Mouse (Mus musculus) hindbrain, embryonic 11.5 days (tissue): ENCODE measurements at regions not wholly inside any gene's neighbourhood (a gene's known extent, or its start where the extent isn't known, plus 50 kb on each side); places are given as distances from the start of the nearest gene placed in this dataset.

Experiments used
- ATAC-seq: fragments of 200-750 bp; cut with Nextera tagmentation; 2 replicates; pipeline ENCODE4 v1.8.0; 2017; ENCODE audit warnings: mild to moderate bottlenecking, moderate TSS enrichment, moderate library complexity; ENCODE audit not compliant: low FRiP score
- DNase-seq: peaks from one replicate; pipeline ENCODE4 v3.0.0-alpha.2; 2015; ENCODE audit warnings: low spot score
- H3K27ac ChIP-seq: fragments of 300-500 bp; sonication (generic); 2 replicates; pipeline ENCODE4 v1.5.1; 2014; ENCODE audit warnings: mild to moderate bottlenecking, low read depth, low read length
- H3K27me3 ChIP-seq: fragments of 300-500 bp; sonication (generic); 2 replicates; pipeline ENCODE4 v1.6.1; 2014; ENCODE audit warnings: mild to moderate bottlenecking, low read length, moderate library complexity, mixed read lengths; ENCODE audit not compliant: control insufficient read depth, insufficient read depth
- H3K36me3 ChIP-seq: fragments of 300-500 bp; sonication (generic); 2 replicates; pipeline ENCODE4 v1.6.1; 2014; ENCODE audit warnings: mild to moderate bottlenecking, low read length, moderate library complexity, mixed read lengths; ENCODE audit not compliant: control insufficient read depth, insufficient read depth
- H3K4me1 ChIP-seq: fragments of 300-500 bp; sonication (generic); replicated peaks from 2 replicates; pipeline ENCODE4 v1.6.1; 2014; ENCODE audit warnings: low read length, mixed read lengths; ENCODE audit not compliant: control insufficient read depth, insufficient read depth
- H3K4me2 ChIP-seq: fragments of 300-500 bp; sonication (generic); replicated peaks from 2 replicates; pipeline ENCODE4 v1.6.1; 2014; ENCODE audit warnings: mild to moderate bottlenecking, low read depth, low read length
- H3K4me3 ChIP-seq: fragments of 300-500 bp; sonication (generic); 2 replicates; pipeline ENCODE4 v1.5.1; 2014; ENCODE audit warnings: low read depth, low read length
- H3K9ac ChIP-seq: fragments of 300-500 bp; sonication (generic); 2 replicates; pipeline ENCODE4 v1.6.1; 2014; ENCODE audit warnings: low read depth, low read length
- H3K9me3 ChIP-seq: fragments of 300-500 bp; sonication (generic); 2 replicates; pipeline ENCODE4 v1.6.1; 2016; ENCODE audit warnings: low read length; ENCODE audit not compliant: control insufficient read depth
- WGBS: fragments of 180-500 bp; shearing (Covaris S2); extraction: QIAGEN DNeasy Blood & Tissue Kit; methylation state at CpG from one replicate; pipeline ENCODE4 v1.1.7; 2014; 5-methylcytosine and 5-hydroxymethylcytosine counted together

DNA sequence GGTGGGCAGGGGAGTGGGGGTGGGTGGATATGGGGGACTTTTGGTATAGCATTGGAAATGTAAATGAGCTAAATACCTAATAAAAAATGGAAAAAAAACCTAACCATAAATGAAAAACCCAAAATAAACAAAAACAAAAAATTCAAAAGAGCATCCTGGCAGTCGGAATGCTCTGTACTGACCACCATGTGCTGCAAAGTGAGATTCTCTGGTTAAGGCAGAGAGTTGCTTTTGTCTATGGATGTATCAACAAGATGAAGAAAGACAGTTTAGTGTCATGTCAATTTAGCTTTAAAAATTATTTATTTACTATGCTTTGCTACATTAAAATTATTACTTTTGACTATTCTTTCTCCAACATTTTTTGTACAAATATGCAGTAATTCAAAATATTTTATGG, 88.5 kb downstream of the E330014E10Rik start:
- Histone ChIP-seq H3K27ac (no peak overlapping the region), H3K4me2 (no peak overlapping the region), H3K9me3 (no peaks in the 10 kb centered on the region), H3K9ac (no peak overlapping the region), H3K4me3 (no peak overlapping the region), H3K27me3 (no peaks in the 10 kb centered on the region), H3K4me1 (no peaks in the 10 kb centered on the region), H3K36me3 (no peaks in the 10 kb centered on the region)
- ATAC-seq (no peak), DNase-seq (no peak)
- WGBS: 97% methylated on average over 1 of the region's 1 CpGs

DNA sequence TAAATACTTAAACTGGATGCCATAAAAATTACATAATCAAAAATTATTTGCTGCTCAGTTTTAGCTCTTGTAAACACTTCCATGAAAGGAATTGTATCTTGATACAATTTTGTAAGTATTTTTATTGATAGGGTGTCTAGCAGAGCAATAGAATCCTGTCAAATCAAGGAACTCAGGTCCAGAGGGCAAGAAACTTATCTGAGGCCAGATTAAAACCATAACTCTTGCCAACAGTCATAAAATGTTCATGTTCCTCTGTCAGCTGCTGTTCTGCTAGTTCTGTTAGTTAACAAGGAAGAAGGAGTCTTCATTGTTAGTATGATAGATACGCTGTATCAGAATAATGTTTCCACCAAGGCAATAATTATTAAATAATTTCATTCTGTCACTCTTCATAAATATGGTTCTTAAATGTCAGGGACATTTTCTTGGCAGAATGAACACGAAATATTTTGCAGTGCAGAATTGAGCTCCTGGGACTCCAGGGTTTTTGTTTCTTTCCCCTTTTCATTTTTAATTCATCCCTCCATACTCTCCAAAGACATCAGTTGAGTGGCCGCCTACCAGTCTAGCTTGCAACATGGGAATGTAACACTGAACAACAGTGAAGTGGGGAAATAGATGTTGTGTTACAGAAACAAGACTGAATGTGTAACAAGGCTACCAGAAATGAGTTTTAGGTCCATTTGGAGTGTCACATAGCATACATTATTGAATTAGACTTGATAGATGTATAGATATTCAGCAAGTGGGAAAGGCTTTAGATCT, 89.1 kb downstream of the E330014E10Rik start:
- Histone ChIP-seq H3K27me3 (no peaks in the 10 kb centered on the region), H3K9ac (no peak overlapping the region), H3K4me1 (no peaks in the 10 kb centered on the region), H3K4me3 (no peak overlapping the region), H3K4me2 (no peak overlapping the region), H3K36me3 (no peaks in the 10 kb centered on the region), H3K27ac (no peak overlapping the region), H3K9me3 (no peaks in the 10 kb centered on the region)
- no peak for DNase-seq
- WGBS: 87% methylated on average over 3 of the region's 3 CpGs
- ATAC-seq: no peak

DNA sequence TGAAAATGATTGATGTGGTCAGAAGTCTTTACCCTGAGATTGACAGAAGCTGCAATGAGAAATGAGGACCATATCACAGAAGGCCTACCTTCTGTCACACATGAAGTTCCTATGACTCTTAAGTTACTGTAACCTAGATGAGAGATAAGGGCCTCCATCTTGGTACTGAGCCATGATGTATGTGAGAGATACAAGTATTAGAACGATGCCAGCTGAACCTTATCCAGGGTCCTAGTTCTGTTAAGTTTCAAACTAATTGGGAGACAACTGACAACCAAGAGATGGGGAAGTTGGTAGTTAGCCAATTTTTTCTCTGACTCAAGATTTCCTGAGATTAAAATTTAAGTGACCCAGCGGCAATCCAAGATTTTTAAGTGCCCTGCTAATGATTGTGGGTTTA, 89.7 kb downstream of the E330014E10Rik start:
- no peaks in the 10 kb centered on the region for H3K36me3 ChIP-seq
- no peak overlapping the region for H3K4me3 ChIP-seq
- H3K27me3 ChIP-seq: no peaks in the 10 kb centered on the region
- no peaks in the 10 kb centered on the region for H3K9me3 ChIP-seq
- H3K4me1 ChIP-seq: no peaks in the 10 kb centered on the region
- no peak overlapping the region for H3K9ac ChIP-seq
- no peak for DNase-seq
- H3K27ac ChIP-seq: no peak overlapping the region
- no peak overlapping the region for H3K4me2 ChIP-seq
- WGBS: 87% methylated on average over 2 of the region's 2 CpGs
- no peak for ATAC-seq

DNA sequence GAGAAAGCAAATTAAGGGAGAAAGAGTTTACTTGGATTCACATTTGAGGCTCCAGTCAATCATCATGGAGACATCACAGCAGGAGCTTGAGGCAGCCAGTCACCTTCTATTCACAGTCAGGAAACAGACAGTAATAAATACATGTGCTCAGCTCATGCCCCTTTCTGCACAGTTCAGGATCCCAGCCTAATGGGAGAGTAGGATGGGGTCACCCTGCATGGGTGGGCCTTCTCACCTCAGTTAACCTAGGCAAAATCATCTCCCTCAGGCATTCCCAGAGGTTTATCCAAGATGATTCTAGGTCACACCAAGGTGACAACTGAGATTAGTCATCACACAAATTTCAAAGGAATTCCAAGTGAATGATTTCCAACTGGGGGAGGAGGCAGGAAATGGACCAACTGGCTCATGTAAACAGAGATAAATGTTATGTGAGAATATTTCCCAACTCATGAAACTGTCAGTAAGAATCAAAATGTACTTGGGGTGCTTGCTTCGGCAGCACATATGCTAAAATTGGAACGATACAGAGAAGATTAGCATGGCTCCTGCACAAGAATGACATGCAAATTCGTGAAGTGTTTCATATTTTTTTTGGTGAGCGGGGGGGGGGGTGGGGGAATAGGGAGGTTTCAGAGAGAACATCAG, 89.8 kb upstream of the Cxcl13 start:
- Histone ChIP-seq H3K36me3 (no peaks in the 10 kb centered on the region), H3K4me1 (no peaks in the 10 kb centered on the region), H3K9me3 (no peaks in the 10 kb centered on the region), H3K27me3 (no peaks in the 10 kb centered on the region), H3K4me2 (no peak overlapping the region), H3K27ac (no peak overlapping the region), H3K4me3 (no peak overlapping the region), H3K9ac (no peak overlapping the region)
- ATAC-seq (no peak), DNase-seq (no peak)
- WGBS: 73% methylated on average over 4 of the region's 4 CpGs

DNA sequence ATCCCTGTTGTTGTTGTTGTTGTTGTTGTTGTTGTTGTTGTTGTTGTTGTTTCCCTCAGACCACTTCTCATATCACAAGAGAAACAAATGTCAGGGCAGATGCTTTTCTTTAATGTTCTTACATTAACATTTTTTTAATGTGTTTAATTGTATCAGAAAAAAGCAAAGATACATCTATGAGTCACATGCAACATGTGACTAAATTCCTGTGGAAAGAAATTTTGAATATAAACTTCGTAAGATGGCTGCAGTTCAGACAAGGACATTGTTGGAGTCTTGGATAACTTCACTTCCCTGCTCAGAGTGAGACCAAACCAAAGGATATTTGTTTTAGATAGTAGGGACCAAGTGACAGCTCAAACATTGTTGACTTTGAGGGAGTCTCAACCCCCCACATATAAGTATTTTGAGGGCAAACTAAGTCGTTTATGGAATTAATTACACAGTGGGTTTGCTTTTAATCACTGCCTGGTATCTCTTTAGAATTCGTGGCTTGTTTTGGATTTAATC, 86.4 kb upstream of the Cxcl13 start:
- no peaks in the 10 kb centered on the region for H3K4me1 ChIP-seq
- WGBS: 69% methylated on average over 3 of the region's 3 CpGs
- no peak overlapping the region for H3K4me3 ChIP-seq
- DNase-seq: no peak
- H3K27me3 ChIP-seq: no peaks in the 10 kb centered on the region
- ATAC-seq: no peak
- H3K36me3 ChIP-seq: no peaks in the 10 kb centered on the region
- H3K27ac ChIP-seq: no peak overlapping the region
- H3K9ac ChIP-seq: no peak overlapping the region
- no peak overlapping the region for H3K4me2 ChIP-seq
- H3K9me3 ChIP-seq: no peaks in the 10 kb centered on the region

DNA sequence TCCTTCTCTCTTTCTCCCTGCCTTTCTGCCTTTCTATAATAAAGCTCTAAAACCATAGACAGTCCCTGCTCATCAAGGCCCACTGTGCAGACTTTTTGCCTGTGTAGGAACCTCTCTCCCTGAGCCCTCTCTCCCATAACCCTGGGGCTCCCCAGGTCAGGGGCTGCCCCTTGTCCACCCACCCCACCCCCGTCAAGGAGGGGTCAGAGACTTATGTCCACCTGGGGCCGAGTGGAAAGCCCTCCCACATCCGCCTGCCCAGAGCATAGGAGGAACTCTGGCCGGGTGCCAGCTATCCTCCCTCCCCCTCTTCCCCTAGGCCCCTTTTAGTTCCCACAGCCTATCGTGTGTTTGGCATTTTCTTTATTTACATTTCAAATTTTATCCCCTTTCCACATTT, 81.8 kb upstream of the Cxcl13 start:
- H3K36me3 ChIP-seq: no peaks in the 10 kb centered on the region
- H3K4me3 ChIP-seq: no peak overlapping the region
- H3K9ac ChIP-seq: no peak overlapping the region
- H3K27me3 ChIP-seq: no peaks in the 10 kb centered on the region
- H3K4me1 ChIP-seq: no peaks in the 10 kb centered on the region
- DNase-seq (no peak), ATAC-seq (no peak)
- 72% methylated on average over 5 of the region's 5 CpGs for WGBS
- no peak overlapping the region for H3K27ac ChIP-seq
- no peak overlapping the region for H3K4me2 ChIP-seq
- no peaks in the 10 kb centered on the region for H3K9me3 ChIP-seq

DNA sequence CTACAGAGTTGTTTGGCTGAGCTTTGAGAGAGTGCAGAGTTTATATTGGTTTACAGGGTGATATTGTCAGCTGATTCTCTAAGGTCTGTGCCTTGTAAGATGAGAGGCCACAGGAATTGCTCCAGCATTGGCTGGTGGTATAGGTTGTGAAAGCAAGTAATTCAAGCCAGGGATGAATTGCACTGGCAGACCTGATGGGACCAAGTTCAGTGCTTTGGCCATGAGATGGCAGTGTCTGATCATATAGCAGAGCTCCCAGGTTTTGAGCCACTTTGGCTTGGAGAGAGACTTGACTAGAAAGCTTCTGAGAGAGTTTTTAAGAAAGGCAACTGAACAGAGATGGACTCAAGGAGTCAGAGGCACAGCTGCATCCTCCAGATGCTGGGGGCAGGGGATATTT, 75.8 kb upstream of the Cxcl13 start:
- no peak overlapping the region for H3K27ac ChIP-seq
- no peak overlapping the region for H3K4me2 ChIP-seq
- DNase-seq (peak; percentile 30), ATAC-seq (no peak)
- no peaks in the 10 kb centered on the region for H3K27me3 ChIP-seq
- no peaks in the 10 kb centered on the region for H3K9me3 ChIP-seq
- H3K36me3 ChIP-seq: no peaks in the 10 kb centered on the region
- H3K4me3 ChIP-seq: no peak overlapping the region
- H3K4me1 ChIP-seq: no peaks in the 10 kb centered on the region
- no peak overlapping the region for H3K9ac ChIP-seq
